Mouse (Mus musculus) hindbrain, embryonic 14.5 days (tissue): ENCODE measurements around the gene Flywch1. TPM values are rescaled to one million over a fixed set of nuclear protein-coding genes. Genes with fewer than 3 reads are reported as not detected.

Experiments
- ATAC-seq: fragments of 200-750 bp; cut with Nextera tagmentation; 2 replicates; pipeline ENCODE4 v1.8.0; 2017; ENCODE audit warnings: moderate number of reproducible peaks, mild to moderate bottlenecking, moderate TSS enrichment, moderate library complexity; ENCODE audit not compliant: low FRiP score
- DNase-seq: peaks from one replicate; pipeline ENCODE4 v3.0.0-alpha.2; 2015; ENCODE audit warnings: low spot score
- H3K27ac ChIP-seq: fragments of 300-500 bp; sonication (generic); 2 replicates; pipeline ENCODE4 v1.5.1; 2014; ENCODE audit warnings: mild to moderate bottlenecking, moderate library complexity
- H3K27me3 ChIP-seq: fragments of 300-500 bp; sonication (generic); 2 replicates; pipeline ENCODE4 v1.6.1; 2014; ENCODE audit warnings: mild to moderate bottlenecking, low read length, mixed read lengths; ENCODE audit not compliant: control insufficient read depth, insufficient read depth
- H3K36me3 ChIP-seq: fragments of 300-500 bp; sonication (generic); replicated peaks from 2 replicates; pipeline ENCODE4 v1.6.1; 2014; ENCODE audit not compliant: control insufficient read depth, insufficient read depth
- H3K4me1 ChIP-seq: fragments of 300-500 bp; sonication (generic); replicated peaks from 2 replicates; pipeline ENCODE4 v1.6.1; 2014; ENCODE audit warnings: antibody characterized with exemption, low read length, mixed read lengths; ENCODE audit not compliant: control insufficient read depth, insufficient read depth
- H3K4me2 ChIP-seq: fragments of 300-500 bp; sonication (generic); replicated peaks from 2 replicates; pipeline ENCODE4 v1.6.1; 2014; ENCODE audit warnings: mild to moderate bottlenecking, moderate library complexity
- H3K4me3 ChIP-seq: fragments of 300-500 bp; sonication (generic); replicated peaks from 2 replicates; pipeline ENCODE4 v1.5.1; 2014; ENCODE audit warnings: mild to moderate bottlenecking, low read length
- H3K9ac ChIP-seq: fragments of 300-500 bp; sonication (generic); 2 replicates; pipeline ENCODE4 v1.6.1; 2014
- H3K9me3 ChIP-seq: fragments of 300-500 bp; sonication (generic); 2 replicates; pipeline ENCODE4 v1.6.1; 2016; ENCODE audit warnings: low read length; ENCODE audit not compliant: control insufficient read depth
- WGBS: fragments of 180-500 bp; shearing (Covaris S2); extraction: QIAGEN DNeasy Blood & Tissue Kit; methylation state at CpG from one replicate; pipeline ENCODE4 v1.1.7; 2014; 5-methylcytosine and 5-hydroxymethylcytosine counted together
- polyA plus RNA-seq: library from polyadenylated mRNA; unstranded; fragments of >200 nt; fragmentation: Nextera tagmentation; extraction: Ambion mirVana; gene quantifications from 2 replicates; pipeline ENCODE4 v1.2.1, GENCODE M21; 2014

The Flywch1 gene
- polyA plus RNA-seq, 1 experiment from 2014 or later = 183 TPM

- Histone ChIP-seq H3K9ac (no peak overlapping the region), H3K27ac (no peak overlapping the region), H3K4me2 (no peak overlapping the region), H3K4me1 (no peaks in the 10 kb centered on the region), H3K4me3 (no peak overlapping the region), H3K27me3 (peaks cover 19% of the 10 kb centered on the region; the same call in 1 of the 2 replicates), H3K36me3 (no peaks in the 10 kb centered on the region), H3K9me3 (no peaks in the 10 kb centered on the region)
- ATAC-seq (no peak), DNase-seq (no peak)
- 36% methylated on average over 7 of the region's 7 CpGs for WGBS
These were observed 66.7 kb downstream of the Flywch1 start for GRCm38 (mm10) chr17:23704741-23705140.

- Histone ChIP-seq H3K9me3 (no peaks in the 10 kb centered on the region), H3K4me3 (no peak overlapping the region), H3K9ac (no peak overlapping the region), H3K27ac (no peak overlapping the region), H3K4me2 (no peak overlapping the region), H3K27me3 (peaks cover 30% of the 10 kb centered on the region), H3K4me1 (no peaks in the 10 kb centered on the region; the same call in 1 of the 2 replicates), H3K36me3 (no peaks in the 10 kb centered on the region)
- ATAC-seq (no peak), DNase-seq (no peak)
- WGBS = 88% methylated on average over 9 of the region's 9 CpGs
These were observed 68.1 kb downstream of the Flywch1 start for GRCm38 (mm10) chr17:23703301-23703700.

Other genes starting within 250 kb of the Flywch1 start
- gene Zfp213, start 207.4 kb downstream of the Flywch1 start, polyA plus RNA-seq = 15.4 and 15.6 TPM in 2 replicates
- 20.3 and 21.4 TPM in 2 replicates for gene Zfp13, start 172.1 kb downstream of the Flywch1 start, polyA plus RNA-seq
- gene Zscan10, start 170.7 kb downstream of the Flywch1 start, polyA plus RNA-seq = 0.25 and 0.27 TPM in 2 replicates
- 1.0 and 1.6 TPM in 2 replicates for gene Mmp25, start 126.3 kb downstream of the Flywch1 start, polyA plus RNA-seq
- 0.24 TPM in 1 of 2 replicates, not detected in the other for gene Bicdl2, start 111.1 kb downstream of the Flywch1 start, polyA plus RNA-seq
- gene Hcfc1r1, start 98.0 kb downstream of the Flywch1 start, polyA plus RNA-seq = 129 and 143 TPM in 2 replicates
- 39.7 and 40.0 TPM in 2 replicates for gene Thoc6, start 97.7 kb downstream of the Flywch1 start, polyA plus RNA-seq
- gene Tnfrsf12a, start 94.1 kb downstream of the Flywch1 start, polyA plus RNA-seq = 3.1 and 3.7 TPM in 2 replicates
- 0.24 and 0.26 TPM in 2 replicates for gene Cldn6, start 92.4 kb downstream of the Flywch1 start, polyA plus RNA-seq
- gene Cldn9, start 87.6 kb downstream of the Flywch1 start, polyA plus RNA-seq = 1.7 and 2.6 TPM in 2 replicates
- 0.09 and 0.18 TPM in 2 replicates for gene 1520401A03Rik, start 48.8 kb downstream of the Flywch1 start, polyA plus RNA-seq
- gene Pkmyt1, start 45.3 kb downstream of the Flywch1 start, polyA plus RNA-seq = 16.9 and 17.7 TPM in 2 replicates
- 57.5 and 62.8 TPM in 2 replicates for gene Paqr4, start 30.7 kb downstream of the Flywch1 start, polyA plus RNA-seq
- gene Kremen2, start 25.8 kb downstream of the Flywch1 start, polyA plus RNA-seq = 0.74 and 0.90 TPM in 2 replicates
- gene Flywch2, start 14.5 kb upstream of the Flywch1 start, polyA plus RNA-seq = 75.4 and 78.4 TPM in 2 replicates
- 390 and 455 TPM in 2 replicates for gene Srrm2, start 18.9 kb upstream of the Flywch1 start, polyA plus RNA-seq
- 1,176 and 1,404 TPM in 2 replicates for gene Elob, start 57.5 kb upstream of the Flywch1 start, polyA plus RNA-seq
- gene Prss33, start 64.5 kb upstream of the Flywch1 start, polyA plus RNA-seq = not detected in 2 replicates
- 0.16 TPM in 1 of 2 replicates, not detected in the other for gene Prss32, start 72.3 kb upstream of the Flywch1 start, polyA plus RNA-seq
- 1.1 and 2.3 TPM in 2 replicates for gene Prss41, start 72.6 kb upstream of the Flywch1 start, polyA plus RNA-seq
- not detected in 2 replicates for gene Prss21, start 96.5 kb upstream of the Flywch1 start, polyA plus RNA-seq
- gene Dcpp1, start 109.3 kb upstream of the Flywch1 start, polyA plus RNA-seq = not detected in 2 replicates
- gene Dcpp2, start 109.3 kb upstream of the Flywch1 start, polyA plus RNA-seq = not detected in 2 replicates
- gene Dcpp3, start 145.9 kb upstream of the Flywch1 start, polyA plus RNA-seq = not detected in 2 replicates
- not detected in 2 replicates for gene Sbp, start 170.1 kb upstream of the Flywch1 start, polyA plus RNA-seq
- gene Sbpl, start 183.7 kb upstream of the Flywch1 start, polyA plus RNA-seq = not detected in 2 replicates
- not detected in 2 replicates for gene Prss30, start 209.0 kb upstream of the Flywch1 start, polyA plus RNA-seq
- not detected in 2 replicates for gene Prss22, start 226.5 kb upstream of the Flywch1 start, polyA plus RNA-seq